Mouse (Mus musculus): ENCODE results near the gene Abhd17c.

Abhd17c gene

GRCm38 (mm10) chr7:84120142-84120760, 31.4 kb downstream of the Abhd17c start:
- intact Hi-C loops (cut with DNase I) = no loop called here

- intact Hi-C loops (cut with DNase I) = loop anchor here (5.0 kb wide), 1 partner anchor 33 kb away; the partner anchor contains the start of gene Abhd17c
Measured at GRCm38 (mm10) chr7:84119216-84120105, 32.2 kb downstream of the Abhd17c start.

GRCm38 (mm10) chr7:84117543-84118122, 34.1 kb downstream of the Abhd17c start:
- intact Hi-C loops (cut with DNase I) = loop anchor here (5.0 kb wide), 1 partner anchor 35 kb away; the partner anchor contains the start of gene Abhd17c

GRCm38 (mm10) chr7:84116621-84117542, 34.8 kb downstream of the Abhd17c start:
- intact Hi-C loops (cut with DNase I) = loop anchor here (5.0 kb wide), 1 partner anchor 35 kb away; the partner anchor contains the start of gene Abhd17c

GRCm38 (mm10) chr7:84115385-84115784, 36.3 kb downstream of the Abhd17c start:
- intact Hi-C loops (cut with DNase I) = loop anchor here (5.0 kb wide), 1 partner anchor 37 kb away; the partner anchor contains the start of gene Abhd17c

- intact Hi-C loops (cut with DNase I) = loop anchor here (5.0 kb wide), 1 partner anchor 38 kb away; the partner anchor contains the start of gene Abhd17c
Measured at GRCm38 (mm10) chr7:84114775-84115174, 36.9 kb downstream of the Abhd17c start.

- intact Hi-C loops (cut with DNase I) = no loop called here
Measured at GRCm38 (mm10) chr7:84113035-84113390, 38.7 kb downstream of the Abhd17c start.

GRCm38 (mm10) chr7:84112351-84113034, 39.2 kb downstream of the Abhd17c start:
- intact Hi-C loops (cut with DNase I) = no loop called here

GRCm38 (mm10) chr7:84111716-84112350, 39.9 kb downstream of the Abhd17c start:
- intact Hi-C loops (cut with DNase I) = no loop called here

- intact Hi-C loops (cut with DNase I) = no loop called here
Measured at GRCm38 (mm10) chr7:84106942-84107341, 44.8 kb downstream of the Abhd17c start.

- intact Hi-C loops (cut with DNase I) = no loop called here
Measured at GRCm38 (mm10) chr7:84102589-84102988, 49.1 kb downstream of the Abhd17c start.

GRCm38 (mm10) chr7:84100672-84101071, 51.0 kb downstream of the Abhd17c start:
- intact Hi-C loops (cut with DNase I) = no loop called here

GRCm38 (mm10) chr7:84098098-84098497, 53.6 kb downstream of the Abhd17c start:
- intact Hi-C loops (cut with DNase I) = no loop called here

- intact Hi-C loops (cut with DNase I) = no loop called here
Measured at GRCm38 (mm10) chr7:84096501-84096900, 55.2 kb downstream of the Abhd17c start.

GRCm38 (mm10) chr7:84090793-84091192, 60.9 kb downstream of the Abhd17c start:
- intact Hi-C loops (cut with DNase I) = no loop called here

GRCm38 (mm10) chr7:84089777-84090176, 61.9 kb downstream of the Abhd17c start:
- intact Hi-C loops (cut with DNase I) = loop anchor here (1.0 to 10.0 kb wide), 4 partner anchors 157 to 355 kb away; no protein-coding TSS in a partner anchor

GRCm38 (mm10) chr7:84088971-84089370, 62.7 kb downstream of the Abhd17c start:
- intact Hi-C loops (cut with DNase I) = loop anchor here (1.0 to 10.0 kb wide), 4 partner anchors 157 to 356 kb away; no protein-coding TSS in a partner anchor

GRCm38 (mm10) chr7:84088191-84088590, 63.5 kb downstream of the Abhd17c start:
- intact Hi-C loops (cut with DNase I) = loop anchor here (2.0 to 10.0 kb wide), 3 partner anchors 156 to 357 kb away; no protein-coding TSS in a partner anchor

Data from adrenal gland (tissue).